Mouse (Mus musculus) liver, embryonic 11.5 days (tissue): ENCODE data around the gene Vmn1r183. TPM values are rescaled to one million over a fixed set of nuclear protein-coding genes. Genes with fewer than 3 reads are reported as not detected.
"Not testable (repeated sequence)": the region's sequence is repeated elsewhere in the genome, so short reads cannot be mapped to it uniquely, and the experiment has no call there.

Experiments
- ATAC-seq: fragments of 200-750 bp; cut with Nextera tagmentation; replicated peaks from 2 replicates; pipeline ENCODE4 v1.8.0; 2017; ENCODE audit warnings: moderate number of reproducible peaks, mild to moderate bottlenecking, moderate TSS enrichment, moderate library complexity; ENCODE audit not compliant: low FRiP score
- DNase-seq: peaks from one replicate; pipeline ENCODE4 v3.0.0-alpha.2; 2017; ENCODE audit warnings: low spot score
- H3K27ac ChIP-seq: fragments of 300-500 bp; sonication (generic); 2 replicates; pipeline ENCODE4 v1.5.1; 2014; ENCODE audit warnings: mild to moderate bottlenecking, low read depth, low read length, control low read depth
- H3K27me3 ChIP-seq: fragments of 300-500 bp; sonication (generic); replicated peaks from 2 replicates; pipeline ENCODE4 v1.6.1; 2014; ENCODE audit warnings: low read length, mixed read lengths; ENCODE audit not compliant: control insufficient read depth, insufficient read depth
- H3K36me3 ChIP-seq: fragments of 300-500 bp; sonication (generic); 2 replicates; pipeline ENCODE4 v1.6.1; 2014; ENCODE audit warnings: mild to moderate bottlenecking, low read length, moderate library complexity, mixed read lengths; ENCODE audit not compliant: control insufficient read depth, insufficient read depth
- H3K4me1 ChIP-seq: fragments of 300-500 bp; sonication (generic); replicated peaks from 2 replicates; pipeline ENCODE4 v1.6.1; 2014; ENCODE audit warnings: low read length, mixed read lengths; ENCODE audit not compliant: control insufficient read depth, insufficient read depth
- H3K4me2 ChIP-seq: fragments of 300-500 bp; sonication (generic); 2 replicates; pipeline ENCODE4 v1.6.1; 2014; ENCODE audit warnings: mild to moderate bottlenecking, control low read depth, moderate library complexity
- H3K4me3 ChIP-seq: fragments of 300-500 bp; sonication (generic); 2 replicates; pipeline ENCODE4 v1.5.1; 2014; ENCODE audit warnings: low read depth, low read length, control low read depth
- H3K9ac ChIP-seq: fragments of 300-500 bp; sonication (generic); 2 replicates; pipeline ENCODE4 v1.6.1; 2014; ENCODE audit warnings: low read depth, low read length, control low read depth
- H3K9me3 ChIP-seq: fragments of 300-500 bp; sonication (generic); 2 replicates; pipeline ENCODE4 v1.6.1; 2016; ENCODE audit warnings: low read length, inconsistent platforms, mixed read lengths; ENCODE audit not compliant: control insufficient read depth
- WGBS: fragments of 180-500 bp; shearing (Covaris S2); extraction: QIAGEN DNeasy Blood & Tissue Kit; methylation state at CpG from one replicate; pipeline ENCODE4 v1.1.7; 2014; 5-methylcytosine and 5-hydroxymethylcytosine counted together
- polyA plus RNA-seq: library from polyadenylated mRNA; unstranded; fragments of >200 nt; fragmentation: Nextera tagmentation; extraction: Ambion mirVana; gene quantifications from 2 replicates; pipeline ENCODE4 v1.2.1, GENCODE M21; 2014

Vmn1r183 gene
- not detected in 2 replicates for polyA plus RNA-seq

- Histone ChIP-seq H3K9ac (no peak within 1 kb of the TSS), H3K27me3 (no peaks in the 10 kb centered on the region), H3K27ac (no peak within 1 kb of the TSS), H3K4me2 (no peak within 1 kb of the TSS), H3K4me3 (no peak within 1 kb of the TSS), H3K4me1 (no peaks in the 10 kb centered on the region), H3K9me3 (no peaks in the 10 kb centered on the region), H3K36me3 (no peaks in the 10 kb centered on the region)
- ATAC-seq (no peak), DNase-seq (no peak)
- 69% methylated on average over 4 of the region's 4 CpGs for WGBS
These were observed at the start of gene Vmn1r183 for GRCm38 (mm10) chr7:24052660-24053304. TSS of gene Vmn1r183 (plus strand) at chr7:24053254.

GRCm38 (mm10) chr7:24074424-24074823 is 21.4 kb downstream of the Vmn1r183 start:
- ATAC-seq, H3K4me1 ChIP-seq, H3K27me3 ChIP-seq, H3K27ac ChIP-seq, H3K4me2 ChIP-seq, H3K36me3 ChIP-seq, H3K9ac ChIP-seq, H3K9me3 ChIP-seq, DNase-seq, H3K4me3 ChIP-seq: not testable (repeated sequence)
- 30% methylated on average over 1 of the region's 1 CpGs for WGBS

- no peaks in the 10 kb centered on the region for H3K27me3 ChIP-seq
- H3K4me2 ChIP-seq: peak within 1 kb of the TSS; percentile 85
- 20% methylated on average over 44 of the region's 44 CpGs for WGBS
- peak; percentile 97 for ATAC-seq
- DNase-seq: peak; percentile 88
- H3K27ac ChIP-seq: peak within 1 kb of the TSS; percentile 89
- H3K9ac ChIP-seq: peak within 1 kb of the TSS; percentile 90
- H3K4me1 ChIP-seq: 0 out of 2 replicates have a peak, but pooled peaks cover 5% of the 10 kb centered on the region
- H3K9me3 ChIP-seq: peaks cover 8% of the 10 kb centered on the region; the same call in 1 of the 2 replicates
- H3K36me3 ChIP-seq: peaks cover 15% of the 10 kb centered on the region
- H3K4me3 ChIP-seq: peak within 1 kb of the TSS; percentile 79
These were observed 28.8 kb downstream of the Vmn1r183 start, which contains the start of gene Zfp180 for GRCm38 (mm10) chr7:24081634-24082431. TSS of gene Zfp180 (plus strand) at chr7:24081924.

- 44% methylated on average over 15 of the region's 15 CpGs for WGBS
- Histone ChIP-seq H3K9ac (peak overlapping the region; percentile 90), H3K27me3 (no peaks in the 10 kb centered on the region), H3K27ac (peak overlapping the region; percentile 89), H3K4me1 (0 out of 2 replicates have a peak, but pooled peaks cover 5% of the 10 kb centered on the region), H3K4me2 (peak overlapping the region; percentile 85), H3K4me3 (peak overlapping the region; percentile 79), H3K36me3 (peaks cover 23% of the 10 kb centered on the region), H3K9me3 (peaks cover 8% of the 10 kb centered on the region; the same call in 1 of the 2 replicates)
- DNase-seq (no peak), ATAC-seq (peak; percentile 61)
These were observed 29.6 kb downstream of the Vmn1r183 start for GRCm38 (mm10) chr7:24082457-24083235.

- H3K27me3 ChIP-seq: no peaks in the 10 kb centered on the region
- H3K9ac ChIP-seq: no peak overlapping the region
- H3K4me3 ChIP-seq: no peak overlapping the region
- H3K9me3 ChIP-seq: peaks cover 7% of the 10 kb centered on the region; the same call in 1 of the 2 replicates
- ATAC-seq: no peak
- H3K27ac ChIP-seq: no peak overlapping the region
- 0 out of 2 replicates have a peak, but pooled peaks cover 5% of the 10 kb centered on the region for H3K4me1 ChIP-seq
- H3K36me3 ChIP-seq: peaks cover 25% of the 10 kb centered on the region
- WGBS: 92% methylated on average over 4 of the region's 4 CpGs
- H3K4me2 ChIP-seq: no peak overlapping the region
- no peak for DNase-seq
These were observed 33.8 kb downstream of the Vmn1r183 start for GRCm38 (mm10) chr7:24086871-24087270.

- H3K4me2 ChIP-seq: no peak overlapping the region
- WGBS: 93% methylated on average over 12 of the region's 12 CpGs
- no peaks in the 10 kb centered on the region for H3K27me3 ChIP-seq
- no peak overlapping the region for H3K27ac ChIP-seq
- 0 out of 2 replicates have a peak, but pooled peaks cover 4% of the 10 kb centered on the region for H3K4me1 ChIP-seq
- peaks cover 4% of the 10 kb centered on the region; the same call in 1 of the 2 replicates for H3K9me3 ChIP-seq
- H3K36me3 ChIP-seq: peaks cover 25% of the 10 kb centered on the region
- DNase-seq (no peak), ATAC-seq (no peak)
- no peak overlapping the region for H3K4me3 ChIP-seq
- no peak overlapping the region for H3K9ac ChIP-seq
These were observed 34.6 kb downstream of the Vmn1r183 start for GRCm38 (mm10) chr7:24087485-24088125.

GRCm38 (mm10) chr7:24104403-24104802 is 51.3 kb downstream of the Vmn1r183 start:
- no peaks in the 10 kb centered on the region for H3K27me3 ChIP-seq
- H3K27ac ChIP-seq: no peak overlapping the region
- WGBS: 93% methylated on average over 9 of the region's 9 CpGs
- H3K9ac ChIP-seq: no peak overlapping the region
- H3K9me3 ChIP-seq: peaks cover 80% of the 10 kb centered on the region
- peaks cover 96% of the 10 kb centered on the region for H3K36me3 ChIP-seq
- H3K4me2 ChIP-seq: no peak overlapping the region
- H3K4me3 ChIP-seq: no peak overlapping the region
- DNase-seq (no peak), ATAC-seq (no peak)
- no peaks in the 10 kb centered on the region for H3K4me1 ChIP-seq
